Mouse (Mus musculus) v-Abl transformed pro-B cells (cell line): ENCODE data around the gene Prkg1.

ENCODE experiments used
- in situ Hi-C, 2 experiments: fragments of 400-800 bp; cut with MboI; formaldehyde crosslinking; loops; one replicate each; pipeline ENCODE4 v1.15.1; 2025; ENCODE audit not compliant: unreplicated experiment in 2 of 2

Prkg1 gene

GRCm38 (mm10) chr19:31198461-31198860, 566.4 kb downstream of the Prkg1 start:
- in situ Hi-C loops, result no loop called here

- in situ Hi-C loops, result no loop called here
Observed at GRCm38 (mm10) chr19:31197076-31197475, 567.8 kb downstream of the Prkg1 start.

- in situ Hi-C loops, result no loop called here
Observed at GRCm38 (mm10) chr19:31188559-31189218, 576.1 kb downstream of the Prkg1 start.

DNA sequence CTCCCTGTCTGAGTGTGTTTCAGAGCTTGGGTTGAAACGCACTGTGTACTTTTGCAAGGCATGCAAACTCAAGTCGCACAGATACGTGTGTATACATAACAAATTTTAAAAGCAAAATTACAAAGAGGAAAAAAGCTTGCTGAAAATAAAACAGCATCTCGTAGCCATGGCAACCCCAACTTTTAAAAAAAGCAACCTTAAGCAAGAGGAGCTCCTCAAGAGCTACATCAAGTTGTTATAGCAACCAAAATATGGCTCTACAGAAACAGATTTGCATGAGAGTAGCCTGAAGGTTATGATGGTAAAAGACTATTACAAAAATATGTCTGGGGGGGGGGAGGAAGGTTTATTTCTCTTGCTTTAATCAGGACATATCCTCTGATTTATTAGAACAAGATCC, 584.1 kb downstream of the Prkg1 start:
- in situ Hi-C loops, result no loop called here

GRCm38 (mm10) chr19:31177279-31177922, 587.4 kb downstream of the Prkg1 start:
- in situ Hi-C loops, result no loop called here

GRCm38 (mm10) chr19:31170985-31171384, 593.8 kb downstream of the Prkg1 start:
- in situ Hi-C loops, result no loop called here

DNA sequence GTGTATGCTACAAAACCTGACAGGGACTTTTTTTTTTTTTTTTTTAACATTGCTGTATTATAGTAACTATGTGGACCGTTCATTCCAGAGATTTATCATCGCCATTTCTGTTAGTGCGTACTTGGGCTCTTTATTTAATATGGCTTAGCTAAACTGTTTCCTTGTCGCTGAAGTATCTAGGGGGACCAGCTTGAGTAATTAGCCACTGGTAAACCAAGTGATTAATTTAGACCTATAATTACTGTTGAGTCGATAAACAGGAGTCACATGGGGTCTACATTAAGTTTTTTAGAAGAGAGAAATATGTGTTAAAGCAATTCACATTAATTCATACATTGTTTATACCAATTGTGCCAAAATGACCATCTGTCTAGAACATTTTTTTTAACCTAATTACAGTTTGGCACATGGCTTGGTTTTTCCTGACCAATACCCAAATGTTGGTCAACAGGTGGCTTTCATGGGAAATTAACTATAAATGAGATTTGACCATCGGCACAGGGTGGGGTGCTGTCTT, 605.8 kb downstream of the Prkg1 start:
- in situ Hi-C loops, result no loop called here

- in situ Hi-C loops, result no loop called here
Observed at GRCm38 (mm10) chr19:31153399-31153798, 611.4 kb downstream of the Prkg1 start.

DNA sequence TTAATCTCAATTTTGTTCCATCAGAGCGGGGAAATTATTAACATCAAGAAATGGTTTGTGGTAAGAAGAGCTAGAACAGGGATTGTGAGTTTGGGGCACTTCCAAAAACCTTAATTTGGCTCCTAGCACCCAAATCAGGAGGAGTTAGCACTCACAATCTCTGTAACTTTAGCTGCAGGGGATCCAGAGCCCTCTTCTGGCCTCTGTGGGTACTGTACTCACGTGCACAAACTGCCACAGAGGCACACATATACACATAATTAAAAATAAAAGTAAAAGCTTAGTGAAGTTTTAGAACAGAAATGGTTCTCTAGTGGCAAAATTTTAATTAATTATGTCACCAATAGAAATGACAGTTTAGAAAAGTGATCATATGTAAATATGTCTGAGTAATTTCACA, 614.9 kb downstream of the Prkg1 start:
- in situ Hi-C loops, result no loop called here

DNA sequence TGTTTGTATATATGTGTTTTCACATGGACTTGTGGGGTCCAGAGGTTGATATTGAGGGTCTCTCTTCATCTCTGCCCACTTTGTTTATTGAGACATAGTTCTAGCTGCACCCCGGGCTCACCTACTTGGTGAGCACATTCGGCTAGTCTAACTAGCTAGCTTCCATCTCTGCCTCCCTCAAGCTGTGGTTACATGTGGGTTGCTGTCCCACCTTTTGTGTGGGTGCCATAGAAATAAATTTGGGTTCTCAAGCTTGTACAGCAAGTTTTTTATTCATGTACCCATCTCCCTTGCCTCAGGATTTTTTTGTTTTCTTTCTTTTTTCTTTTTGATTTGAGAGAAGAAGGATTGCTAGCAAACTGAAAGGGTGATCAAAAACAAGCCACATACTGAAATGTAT, 617.4 kb downstream of the Prkg1 start:
- in situ Hi-C loops, result no loop called here

DNA sequence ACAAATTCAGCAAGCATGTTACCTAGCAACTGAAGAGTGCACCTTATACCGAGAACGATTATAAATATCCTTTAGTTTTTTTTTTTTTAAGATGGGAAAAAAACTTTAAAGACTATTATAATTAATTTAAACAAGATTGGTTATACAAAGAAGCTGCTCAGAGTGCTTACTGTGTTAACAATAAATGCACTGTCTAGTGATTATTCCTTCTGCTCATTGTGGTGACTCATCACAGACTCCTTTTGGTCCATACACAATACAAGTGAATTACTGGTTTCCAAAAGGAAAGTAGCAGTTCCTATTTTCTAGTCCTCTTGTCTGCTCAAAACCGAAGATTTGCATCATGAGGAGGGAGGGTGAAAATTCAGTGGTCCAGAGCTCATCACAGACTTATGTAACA, 618.7 kb downstream of the Prkg1 start:
- in situ Hi-C loops, result no loop called here

- in situ Hi-C loops, result no loop called here
Observed at GRCm38 (mm10) chr19:31141905-31142304, 622.9 kb downstream of the Prkg1 start.

GRCm38 (mm10) chr19:31136316-31136715, 628.5 kb downstream of the Prkg1 start:
- in situ Hi-C loops, result no loop called here

GRCm38 (mm10) chr19:31132614-31133013, 632.2 kb downstream of the Prkg1 start:
- in situ Hi-C loops, result no loop called here

GRCm38 (mm10) chr19:31124628-31125027, 640.2 kb downstream of the Prkg1 start:
- in situ Hi-C loops, result no loop called here

DNA sequence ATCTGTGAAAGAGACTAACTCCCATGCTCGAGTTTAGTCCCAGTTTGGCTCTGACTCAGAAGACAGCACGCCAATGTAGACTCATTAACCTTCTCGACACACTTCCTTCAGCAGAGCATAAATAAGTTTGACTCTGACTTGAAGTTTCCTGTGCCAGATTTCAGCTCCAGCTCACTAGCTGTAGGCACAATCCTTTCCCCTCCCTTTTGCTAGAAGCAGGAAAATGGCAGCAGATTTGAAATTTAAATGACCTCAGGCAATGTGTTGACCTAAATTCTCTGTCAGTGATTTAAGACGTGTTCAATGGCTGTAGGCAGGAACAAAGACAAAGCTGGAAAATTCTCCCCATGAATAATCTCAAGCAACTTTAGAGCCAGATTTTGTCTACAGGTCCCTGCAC, 650.1 kb downstream of the Prkg1 start:
- in situ Hi-C loops, result no loop called here

DNA sequence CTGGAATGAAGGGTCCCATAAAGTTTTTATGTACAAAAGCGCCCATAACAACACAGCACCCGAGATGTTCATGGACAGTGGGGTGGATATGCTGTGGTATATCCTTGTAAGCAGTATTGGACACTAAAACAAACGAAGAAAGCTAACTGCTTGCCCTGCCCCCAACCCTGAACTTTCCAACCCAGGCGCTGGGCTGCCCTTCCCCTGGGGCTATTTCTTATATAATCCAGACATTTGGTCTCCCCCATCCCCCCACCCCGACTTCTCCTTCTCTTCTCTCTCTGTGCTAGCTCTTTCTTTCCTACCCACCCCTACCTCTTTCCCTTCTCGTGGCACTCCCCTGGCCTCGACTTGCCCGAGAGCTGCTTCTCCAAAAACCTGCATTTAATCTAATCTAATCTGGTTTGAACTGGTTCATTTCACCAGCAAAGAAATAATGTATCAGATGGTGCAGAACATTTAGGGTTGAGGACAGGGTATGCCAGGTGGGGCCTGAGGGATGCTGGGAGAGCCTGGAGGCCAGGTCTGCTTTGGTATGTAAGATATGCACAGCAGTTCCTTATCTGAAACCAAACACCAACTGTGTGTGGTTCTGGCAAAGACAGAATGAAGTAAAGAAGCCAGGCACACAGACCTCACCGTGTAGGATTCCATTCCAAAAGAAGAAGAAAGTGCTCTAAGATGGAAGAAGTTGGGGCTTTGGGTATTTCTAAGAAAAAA, 657.8 kb downstream of the Prkg1 start:
- in situ Hi-C loops, result no loop called here

GRCm38 (mm10) chr19:31106036-31106435, 658.8 kb downstream of the Prkg1 start:
- in situ Hi-C loops, result no loop called here

DNA sequence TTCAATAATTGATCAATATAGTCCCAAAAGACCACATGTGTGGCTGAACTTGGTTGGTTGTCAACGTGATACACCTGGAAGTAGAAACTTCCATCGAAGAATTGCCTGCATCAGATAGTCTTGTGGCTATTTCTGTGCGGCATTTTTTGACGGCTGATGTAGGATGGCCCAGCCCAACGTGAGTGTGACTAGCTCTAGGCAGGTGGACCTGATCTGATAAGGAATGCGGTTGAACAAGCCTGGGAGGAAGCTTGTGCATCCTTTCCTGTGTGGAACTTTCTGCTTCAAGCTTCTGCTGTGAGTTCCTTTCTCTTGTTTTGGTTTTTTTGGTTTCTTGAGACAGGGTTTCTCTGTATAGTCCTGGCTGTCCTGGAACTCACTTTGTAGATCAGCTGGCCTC, 660.1 kb downstream of the Prkg1 start:
- in situ Hi-C loops, result no loop called here

DNA sequence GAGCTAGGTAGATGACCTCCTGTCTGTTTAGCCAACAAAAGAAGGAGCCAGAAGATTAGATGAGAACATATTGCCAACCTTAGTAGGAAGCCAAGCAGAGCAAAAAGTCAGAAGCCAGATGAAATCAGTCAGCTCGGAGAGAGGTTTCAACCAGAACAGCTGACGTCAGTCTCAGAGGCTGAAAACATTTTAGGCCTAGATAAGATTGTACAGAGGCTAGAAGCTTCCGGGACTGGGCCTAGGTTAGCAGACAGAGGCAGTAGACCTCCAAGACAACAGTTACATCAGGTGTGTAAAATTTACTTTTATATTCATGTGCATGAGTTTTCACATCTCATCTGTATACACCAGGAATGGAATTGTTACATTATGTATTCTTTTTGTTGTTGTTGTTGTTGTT, 665.5 kb downstream of the Prkg1 start:
- in situ Hi-C loops, result loop anchor here (25.0 kb wide), 2 partner anchors 863 to 1588 kb away; no protein-coding TSS in a partner anchor

DNA sequence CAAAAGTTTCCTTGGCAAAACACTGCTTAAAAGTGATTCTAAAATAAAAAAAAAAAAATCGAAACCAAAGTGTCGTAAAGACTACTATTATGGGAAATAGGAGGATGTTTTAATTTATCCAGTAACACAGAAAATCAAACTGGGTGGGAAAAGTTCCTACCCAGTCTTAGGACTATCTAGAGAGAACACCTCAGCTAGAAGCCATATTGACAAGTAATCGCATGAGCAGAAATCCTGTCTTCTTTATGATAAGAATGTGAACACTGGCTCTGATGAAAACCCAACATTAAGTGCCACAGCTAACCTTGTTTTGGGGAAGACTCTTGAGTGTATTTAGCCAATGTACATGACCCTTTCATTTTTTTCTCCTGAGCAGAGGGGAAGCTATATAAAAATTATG, 667.0 kb downstream of the Prkg1 start:
- in situ Hi-C loops, result loop anchor here (25.0 kb wide), 2 partner anchors 864 to 1589 kb away; no protein-coding TSS in a partner anchor
